Mouse (Mus musculus): ENCODE results near the gene Rtl8a.
"Not testable (repeated sequence)": the region's sequence is repeated elsewhere in the genome, so short reads cannot be mapped to it uniquely, and the experiment has no call there.

Rtl8a gene

GRCm38 (mm10) chrX:53642980-53643961 is at the start of gene Rtl8a:
Gene Rtl8a (minus strand): TSS chrX:53643682.
- peak; percentile 66 to 69 for DNase-seq (ENCODE audit: low spot score in 2 of 2)

DNA sequence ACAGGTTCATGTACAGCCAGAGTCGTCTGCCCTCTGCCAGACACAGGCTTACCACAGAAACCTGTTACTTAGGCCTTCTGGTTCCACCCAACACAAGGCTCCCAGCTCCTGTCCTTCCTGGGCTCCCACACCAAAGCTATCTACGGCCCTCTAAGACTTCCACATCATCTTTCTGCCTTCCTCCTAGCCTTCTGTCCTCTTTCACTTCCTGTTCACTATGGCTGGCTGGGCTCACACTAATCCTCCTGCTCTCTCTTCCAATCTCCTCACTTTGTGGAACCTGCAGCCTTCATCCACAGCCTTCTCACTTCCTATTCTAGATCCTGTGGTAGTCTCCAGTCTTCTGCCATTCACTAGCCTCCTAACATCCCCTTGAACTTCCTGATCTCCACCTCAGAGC is 49.7 kb upstream of the Rtl8a start:
- DNase-seq (ENCODE audit: low spot score in 2 of 2) = no peak

GRCm38 (mm10) chrX:53692065-53692464 is 48.6 kb upstream of the Rtl8a start:
- no peak for DNase-seq (ENCODE audit: low spot score in 2 of 2)

DNA sequence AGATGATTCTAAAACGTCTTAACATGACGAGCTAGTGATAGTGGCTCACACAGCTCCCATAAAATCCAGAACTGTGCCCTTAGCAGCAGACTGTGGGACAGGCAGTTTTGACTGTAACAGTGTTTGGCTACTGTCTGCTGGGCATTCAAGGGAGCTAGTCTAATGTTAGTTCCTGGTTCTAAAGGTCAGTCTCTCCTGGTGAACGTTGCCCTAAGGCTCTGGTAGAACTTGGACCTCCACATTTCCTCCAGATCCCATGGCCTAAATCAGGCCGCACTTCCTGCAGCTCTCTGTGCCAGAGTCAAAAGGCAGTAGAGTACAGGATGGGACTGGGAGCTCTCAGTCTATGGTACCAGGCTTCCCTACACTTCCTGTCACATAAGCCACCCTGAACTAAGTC is 41.2 kb upstream of the Rtl8a start:
- DNase-seq (ENCODE audit: low spot score in 2 of 2) = not testable (repeated sequence)

GRCm38 (mm10) chrX:53682650-53683049 is 39.2 kb upstream of the Rtl8a start:
- DNase-seq (ENCODE audit: low spot score in 2 of 2) = not testable (repeated sequence)

GRCm38 (mm10) chrX:53676943-53677342 is 33.5 kb upstream of the Rtl8a start:
- peak; percentile 39 to 57 for DNase-seq (ENCODE audit: low spot score in 2 of 2)

GRCm38 (mm10) chrX:53670696-53671095 is 27.2 kb upstream of the Rtl8a start:
- not testable (repeated sequence) for DNase-seq (ENCODE audit: low spot score in 2 of 2)

GRCm38 (mm10) chrX:53670294-53670693 is 26.8 kb upstream of the Rtl8a start, which contains the start of gene Rtl8b:
Gene Rtl8b (minus strand): TSS chrX:53670408.
- peak; percentile 69 to 73 for DNase-seq (ENCODE audit: low spot score in 2 of 2)

GRCm38 (mm10) chrX:53669557-53670270 is 26.2 kb upstream of the Rtl8a start:
- not testable (repeated sequence) for DNase-seq (ENCODE audit: low spot score in 2 of 2)

- not testable (repeated sequence) for DNase-seq (ENCODE audit: low spot score in 2 of 2)
These were observed 9.4 kb upstream of the Rtl8a start for GRCm38 (mm10) chrX:53652917-53653316.

- no peak for DNase-seq (ENCODE audit: low spot score in 2 of 2)
These were observed 2.4 kb upstream of the Rtl8a start for GRCm38 (mm10) chrX:53645885-53646284.

GRCm38 (mm10) chrX:53642604-53642979 is 890 bp downstream of the Rtl8a start:
- not testable (repeated sequence) for DNase-seq (ENCODE audit: low spot score in 2 of 2)

DNA sequence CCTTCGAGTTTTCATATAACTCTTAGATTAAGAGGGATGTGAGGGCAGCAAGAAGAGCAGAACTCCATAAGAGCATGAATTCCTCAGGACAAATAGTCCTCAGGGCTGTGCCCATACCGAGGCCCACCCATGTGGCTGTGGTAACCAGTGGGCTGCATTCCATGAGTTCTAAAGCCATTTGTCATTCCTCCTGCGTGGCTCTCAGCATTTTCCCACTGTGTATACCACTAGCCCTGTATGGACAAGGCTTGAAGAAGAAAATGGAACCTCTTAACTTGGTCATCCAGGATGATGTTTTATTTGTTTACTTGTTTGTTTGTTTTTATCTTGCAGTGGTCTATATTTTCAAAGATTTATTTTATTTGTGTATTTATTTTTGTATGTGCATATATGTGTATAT is 5.4 kb downstream of the Rtl8a start:
- DNase-seq (ENCODE audit: low spot score in 2 of 2) = not testable (repeated sequence)

DNA sequence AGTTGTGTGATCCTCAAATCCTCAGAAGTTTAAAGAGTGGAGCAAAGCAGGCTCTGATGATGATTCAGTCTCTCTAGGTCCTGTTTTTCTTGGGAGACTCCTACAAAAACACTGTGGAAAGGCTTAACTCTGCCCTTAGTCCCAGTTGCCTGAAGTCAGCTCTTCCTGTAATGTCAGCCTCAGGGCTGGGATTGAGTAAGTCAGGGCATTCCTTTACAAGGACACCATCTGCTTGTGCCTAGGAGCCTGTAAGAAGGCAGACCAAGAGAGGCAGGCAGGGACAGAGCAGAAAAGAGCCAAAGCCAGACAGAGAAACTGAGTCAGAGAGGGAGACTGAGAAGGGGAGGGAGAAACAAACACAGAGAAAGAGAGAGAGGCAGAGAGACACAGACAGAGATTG is 32.1 kb downstream of the Rtl8a start:
- not testable (repeated sequence) for DNase-seq (ENCODE audit: low spot score in 2 of 2)

DNA sequence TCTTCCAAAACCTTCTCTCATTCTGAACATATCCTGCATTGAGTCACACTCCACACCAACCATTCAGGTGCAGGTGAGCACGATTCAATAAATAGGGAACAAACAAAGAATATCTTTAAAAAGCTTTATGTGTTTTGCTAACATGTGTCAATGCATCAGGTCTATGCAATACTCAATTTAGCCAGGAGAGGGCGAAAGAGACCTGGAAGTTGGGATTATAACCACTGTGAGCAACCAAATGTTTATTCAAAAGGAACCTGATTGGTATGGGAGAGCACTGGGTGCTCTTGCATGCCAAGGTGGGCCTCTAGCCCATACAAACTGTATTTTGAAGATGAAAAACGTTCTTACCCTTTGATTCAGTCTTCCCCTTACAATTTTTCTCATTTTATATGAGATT is 32.9 kb downstream of the Rtl8a start:
- DNase-seq (ENCODE audit: low spot score in 2 of 2) = peak; percentile 55 to 56

DNA sequence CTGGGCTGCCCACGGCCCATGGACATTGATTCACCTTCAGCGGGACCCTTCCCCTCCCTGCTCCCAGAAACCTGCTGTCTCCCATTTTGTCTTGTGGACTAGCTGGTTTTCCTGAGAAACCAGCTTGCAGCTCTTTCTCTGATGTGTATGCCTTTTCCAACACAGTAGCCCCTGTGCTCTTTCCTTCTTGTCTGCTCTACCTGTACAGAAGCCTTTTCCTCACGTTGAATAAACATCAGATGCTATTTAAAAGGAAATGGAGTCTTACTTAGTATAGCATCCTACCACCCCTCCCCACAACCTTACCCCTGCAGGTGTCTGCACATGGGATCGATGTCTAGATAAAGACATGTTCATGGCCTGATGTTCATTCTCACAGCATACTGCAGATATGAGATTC is 34.6 kb downstream of the Rtl8a start, which contains the start of gene Gm14597:
Gene Gm14597, minus strand, starts transcription at position 101 of the 400 bp plus-strand sequence.
- not testable (repeated sequence) for DNase-seq (ENCODE audit: low spot score in 2 of 2)

- DNase-seq (ENCODE audit: low spot score in 2 of 2) = no peak
These were observed 35.2 kb downstream of the Rtl8a start for GRCm38 (mm10) chrX:53608122-53608813.

DNA sequence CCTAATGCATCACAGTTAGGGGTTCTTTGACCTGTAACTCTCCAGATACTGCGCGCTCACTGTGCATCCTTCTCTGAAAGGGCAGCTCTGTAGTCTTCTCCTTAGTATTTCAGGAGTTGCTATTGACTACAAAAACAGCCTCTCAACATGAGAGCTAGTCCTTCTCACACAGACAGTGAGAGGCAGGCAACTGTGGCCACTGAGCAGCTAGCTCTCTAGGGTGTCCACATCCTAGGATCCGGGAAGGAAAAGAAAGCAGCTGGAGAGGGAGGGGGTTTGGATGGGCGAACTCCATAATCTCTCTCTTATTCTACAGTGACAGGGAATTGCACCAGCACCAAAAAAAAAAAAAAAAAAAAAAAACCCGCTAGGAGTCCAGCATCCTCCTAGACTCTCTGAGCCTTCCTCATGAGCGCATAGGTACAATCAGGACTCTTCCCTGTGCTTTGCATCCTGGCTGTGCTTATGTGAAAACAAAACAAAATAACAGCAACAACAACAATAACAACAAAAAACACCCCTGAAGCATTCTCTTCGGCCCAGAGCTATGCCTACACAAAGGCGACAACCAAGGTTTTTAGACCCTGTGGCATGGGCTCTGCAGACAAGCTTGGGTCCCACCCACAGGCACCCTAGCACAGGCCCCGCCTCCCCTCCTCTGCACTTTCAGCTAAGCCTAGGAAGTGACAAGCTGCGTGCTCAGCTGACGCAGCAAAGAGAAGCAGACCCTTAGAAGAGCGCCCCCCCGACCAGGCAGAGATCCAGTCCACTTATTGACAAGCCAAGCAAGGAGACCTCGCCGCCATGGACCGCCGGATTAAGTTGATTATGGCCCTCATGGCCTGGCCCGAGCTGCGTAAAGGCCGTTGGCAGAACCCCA is 36.0 kb downstream of the Rtl8a start, which contains the start of gene Rtl8c:
Gene Rtl8c, plus strand, starts transcription at position 791 of the 880 bp plus-strand sequence.
- peak; percentile 14 to 31 for DNase-seq (ENCODE audit: low spot score in 2 of 2)

GRCm38 (mm10) chrX:53606176-53606575 is 37.3 kb downstream of the Rtl8a start:
- not testable (repeated sequence) for DNase-seq (ENCODE audit: low spot score in 2 of 2)

DNA sequence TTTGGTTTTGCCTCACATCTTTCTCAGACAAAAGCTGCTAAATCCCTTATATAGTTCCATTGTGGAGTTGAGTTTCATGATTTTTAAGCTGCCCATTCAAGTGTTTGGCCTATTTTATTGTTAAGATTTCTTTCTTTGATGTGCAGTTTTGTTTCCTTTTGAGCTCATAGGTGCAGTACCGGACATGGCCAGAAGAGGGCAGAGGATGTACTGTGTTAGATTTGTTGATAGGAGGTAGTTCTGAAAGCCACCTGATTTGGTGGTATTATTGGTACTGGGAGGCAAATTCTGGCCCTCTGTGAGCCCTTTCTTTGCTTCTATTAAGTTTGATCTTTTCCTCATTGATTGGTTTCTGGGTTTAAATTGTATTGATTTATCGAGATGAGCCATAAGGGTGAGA is 43.5 kb downstream of the Rtl8a start:
- peak; percentile 32 to 34 for DNase-seq (ENCODE audit: low spot score in 2 of 2)

All from natural killer cell, adult 2 months (primary cell).